Mouse (Mus musculus): ENCODE measurements around the gene Myt1l. TPM values are rescaled to one million over a fixed set of nuclear protein-coding genes. Genes with fewer than 3 reads are reported as not detected.

Myt1l gene
- polyA plus RNA-seq, 1 experiment from 2014 or later, result 254 TPM

GRCm38 (mm10) chr12:29937308-29937707, 409.1 kb downstream of the Myt1l start, which contains the start of gene Pxdn:
TSS of gene Pxdn (plus strand) at chr12:29937608.
- Histone ChIP-seq H3K27ac (replicated peaks) (peak within 1 kb of the TSS; percentile 93), H3K27me3 (no peaks in the 10 kb centered on the region), H3K4me1 (peaks cover 33% of the 10 kb centered on the region), H3K4me2 (replicated peaks) (peak within 1 kb of the TSS; percentile 51), H3K9me3 (no peaks in the 10 kb centered on the region), H3K9ac (replicated peaks) (peak within 1 kb of the TSS; percentile 90), H3K36me3 (no peaks in the 10 kb centered on the region), H3K4me3 (peak within 1 kb of the TSS; percentile 80)
- WGBS, result 27% methylated on average over 8 of the region's 8 CpGs
- ATAC-seq (replicated peaks), result no peak

GRCm38 (mm10) chr12:29937851-29938375, 409.7 kb downstream of the Myt1l start:
- under 1% methylated on average over 45 of the region's 49 CpGs for WGBS
- Histone ChIP-seq H3K9me3 (no peaks in the 10 kb centered on the region), H3K27ac (replicated peaks) (peak overlapping the region; percentile 93), H3K36me3 (no peaks in the 10 kb centered on the region), H3K27me3 (no peaks in the 10 kb centered on the region), H3K4me3 (peak overlapping the region; percentile 80), H3K4me1 (peaks cover 33% of the 10 kb centered on the region), H3K9ac (replicated peaks) (peak overlapping the region; percentile 90), H3K4me2 (replicated peaks) (peak overlapping the region; percentile 51)
- ATAC-seq (replicated peaks), result peak; percentile 86

- WGBS, result under 1% methylated on average over 40 of the region's 40 CpGs
- H3K9ac ChIP-seq (replicated peaks), result peak overlapping the region; percentile 90
- ATAC-seq (replicated peaks), result peak; percentile 77
- H3K4me2 ChIP-seq (replicated peaks), result peak overlapping the region; percentile 51
- peak overlapping the region; percentile 80 for H3K4me3 ChIP-seq
- H3K27ac ChIP-seq (replicated peaks), result peak overlapping the region; percentile 93
- H3K27me3 ChIP-seq, result no peaks in the 10 kb centered on the region
- H3K9me3 ChIP-seq, result no peaks in the 10 kb centered on the region
- peaks cover 33% of the 10 kb centered on the region for H3K4me1 ChIP-seq
- H3K36me3 ChIP-seq, result no peaks in the 10 kb centered on the region
Observed at GRCm38 (mm10) chr12:29938376-29939041, 410.3 kb downstream of the Myt1l start.

GRCm38 (mm10) chr12:29939261-29939671, 411.1 kb downstream of the Myt1l start:
- Histone ChIP-seq H3K27ac (replicated peaks) (peak overlapping the region; percentile 93; the same call in 1 of the 2 replicates), H3K4me3 (peak overlapping the region; percentile 80), H3K36me3 (no peaks in the 10 kb centered on the region), H3K4me2 (replicated peaks) (peak overlapping the region; percentile 51), H3K4me1 (peaks cover 33% of the 10 kb centered on the region), H3K9ac (replicated peaks) (peak overlapping the region; percentile 90), H3K27me3 (no peaks in the 10 kb centered on the region), H3K9me3 (no peaks in the 10 kb centered on the region)
- WGBS, result 5% methylated on average over 8 of the region's 8 CpGs
- no peak for ATAC-seq (replicated peaks)

- WGBS, result 91% methylated on average over 2 of the region's 2 CpGs
- H3K9me3 ChIP-seq, result no peaks in the 10 kb centered on the region
- H3K27ac ChIP-seq (replicated peaks), result no peak overlapping the region
- peaks cover 40% of the 10 kb centered on the region for H3K4me1 ChIP-seq
- no peak overlapping the region for H3K4me2 ChIP-seq (replicated peaks)
- no peaks in the 10 kb centered on the region for H3K27me3 ChIP-seq
- no peaks in the 10 kb centered on the region for H3K36me3 ChIP-seq
- ATAC-seq (replicated peaks), result no peak
- no peak overlapping the region for H3K9ac ChIP-seq (replicated peaks)
- H3K4me3 ChIP-seq, result no peak overlapping the region
Observed at GRCm38 (mm10) chr12:29942435-29942834, 414.3 kb downstream of the Myt1l start.

GRCm38 (mm10) chr12:29944650-29945049, 416.5 kb downstream of the Myt1l start:
- 81% methylated on average over 3 of the region's 3 CpGs for WGBS
- H3K9ac ChIP-seq (replicated peaks), result no peak overlapping the region
- H3K27ac ChIP-seq (replicated peaks), result no peak overlapping the region
- H3K9me3 ChIP-seq, result no peaks in the 10 kb centered on the region
- no peak for ATAC-seq (replicated peaks)
- no peaks in the 10 kb centered on the region; the same call in 1 of the 2 replicates for H3K36me3 ChIP-seq
- no peaks in the 10 kb centered on the region for H3K27me3 ChIP-seq
- peaks cover 34% of the 10 kb centered on the region for H3K4me1 ChIP-seq
- H3K4me2 ChIP-seq (replicated peaks), result no peak overlapping the region
- H3K4me3 ChIP-seq, result no peak overlapping the region

GRCm38 (mm10) chr12:29945182-29945743, 417.1 kb downstream of the Myt1l start:
- H3K27ac ChIP-seq (replicated peaks), result no peak overlapping the region
- H3K36me3 ChIP-seq, result no peaks in the 10 kb centered on the region; the same call in 1 of the 2 replicates
- 84% methylated on average over 6 of the region's 6 CpGs for WGBS
- H3K9ac ChIP-seq (replicated peaks), result no peak overlapping the region
- H3K4me2 ChIP-seq (replicated peaks), result no peak overlapping the region
- ATAC-seq (replicated peaks), result no peak
- no peaks in the 10 kb centered on the region for H3K27me3 ChIP-seq
- no peak overlapping the region for H3K4me3 ChIP-seq
- H3K4me1 ChIP-seq, result peaks cover 27% of the 10 kb centered on the region
- H3K9me3 ChIP-seq, result no peaks in the 10 kb centered on the region

GRCm38 (mm10) chr12:29951043-29951442, 422.9 kb downstream of the Myt1l start:
- Histone ChIP-seq H3K4me2 (replicated peaks) (no peak overlapping the region), H3K36me3 (no peaks in the 10 kb centered on the region; the same call in 1 of the 2 replicates), H3K9ac (replicated peaks) (no peak overlapping the region), H3K4me3 (no peak overlapping the region), H3K27ac (replicated peaks) (no peak overlapping the region), H3K4me1 (peaks cover 39% of the 10 kb centered on the region), H3K27me3 (no peaks in the 10 kb centered on the region), H3K9me3 (no peaks in the 10 kb centered on the region)
- WGBS, result 24% methylated on average over 6 of the region's 6 CpGs
- no peak for ATAC-seq (replicated peaks)

GRCm38 (mm10) chr12:29951485-29951884, 423.3 kb downstream of the Myt1l start:
- Histone ChIP-seq H3K9me3 (no peaks in the 10 kb centered on the region), H3K4me3 (no peak overlapping the region), H3K4me1 (peaks cover 39% of the 10 kb centered on the region), H3K27me3 (no peaks in the 10 kb centered on the region), H3K27ac (replicated peaks) (no peak overlapping the region), H3K36me3 (no peaks in the 10 kb centered on the region; the same call in 1 of the 2 replicates), H3K9ac (replicated peaks) (no peak overlapping the region), H3K4me2 (replicated peaks) (no peak overlapping the region)
- WGBS, result 81% methylated on average over 5 of the region's 5 CpGs
- no peak for ATAC-seq (replicated peaks)

- Histone ChIP-seq H3K36me3 (no peaks in the 10 kb centered on the region; the same call in 1 of the 2 replicates), H3K27ac (replicated peaks) (no peak overlapping the region), H3K4me2 (replicated peaks) (no peak overlapping the region), H3K9ac (replicated peaks) (no peak overlapping the region), H3K4me3 (no peak overlapping the region), H3K27me3 (no peaks in the 10 kb centered on the region), H3K9me3 (no peaks in the 10 kb centered on the region), H3K4me1 (peaks cover 42% of the 10 kb centered on the region)
- 85% methylated on average over 6 of the region's 6 CpGs for WGBS
- no peak for ATAC-seq (replicated peaks)
Observed at GRCm38 (mm10) chr12:29952102-29952501, 423.9 kb downstream of the Myt1l start.

- no peak overlapping the region for H3K4me3 ChIP-seq
- H3K27ac ChIP-seq (replicated peaks), result peak overlapping the region; percentile 58
- H3K9ac ChIP-seq (replicated peaks), result no peak overlapping the region
- H3K4me2 ChIP-seq (replicated peaks), result no peak overlapping the region
- WGBS, result 44% methylated on average over 11 of the region's 11 CpGs
- peak; percentile 27; the same call in 1 of the 2 replicates for ATAC-seq (replicated peaks)
- peaks cover 42% of the 10 kb centered on the region for H3K4me1 ChIP-seq
- H3K9me3 ChIP-seq, result no peaks in the 10 kb centered on the region
- H3K36me3 ChIP-seq, result no peaks in the 10 kb centered on the region; the same call in 1 of the 2 replicates
- no peaks in the 10 kb centered on the region for H3K27me3 ChIP-seq
Observed at GRCm38 (mm10) chr12:29953999-29954398, 425.8 kb downstream of the Myt1l start.

GRCm38 (mm10) chr12:29954464-29954863, 426.3 kb downstream of the Myt1l start:
- Histone ChIP-seq H3K4me3 (no peak overlapping the region), H3K36me3 (no peaks in the 10 kb centered on the region; the same call in 1 of the 2 replicates), H3K9me3 (no peaks in the 10 kb centered on the region), H3K27me3 (no peaks in the 10 kb centered on the region), H3K4me2 (replicated peaks) (no peak overlapping the region), H3K9ac (replicated peaks) (no peak overlapping the region), H3K27ac (replicated peaks) (peak overlapping the region; percentile 58), H3K4me1 (peaks cover 40% of the 10 kb centered on the region)
- WGBS, result 26% methylated on average over 3 of the region's 3 CpGs
- ATAC-seq (replicated peaks), result peak; percentile 65

Data from forebrain, embryonic 15.5 days (tissue).